Mouse (Mus musculus): Measurements from ENCODE around the gene 1700016K19Rik.

DNA sequence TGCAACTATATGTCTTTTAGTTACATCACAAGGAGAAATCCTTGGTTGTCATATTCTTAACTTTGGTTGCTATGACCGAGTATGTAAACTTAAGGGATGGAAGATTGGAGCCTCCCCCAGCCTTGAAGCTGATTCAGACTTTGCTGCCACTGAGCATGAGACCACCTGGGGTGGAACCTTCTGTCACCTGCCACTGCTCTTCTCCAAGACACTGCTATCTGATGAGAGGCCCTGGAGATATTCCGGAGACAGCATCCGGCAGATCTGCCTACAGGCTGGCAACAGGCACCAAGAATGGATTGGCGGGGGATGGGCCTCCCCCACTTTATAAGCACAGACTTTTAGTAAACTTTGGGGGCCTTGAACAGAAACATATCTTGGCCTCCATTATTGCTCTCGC, 52.8 kb downstream of the 1700016K19Rik start:
- no peak for TF ChIP-seq POLR2A (IDR thresholded peaks at IDR 0.05; ENCODE audit: extremely low read depth, insufficient read depth, low read length)
- TF ChIP-seq CTCF (IDR thresholded peaks at IDR 0.05; ENCODE audit: low read depth, low read length): no peak

Data from liver, adult 2 months (tissue).